Mouse (Mus musculus) bone marrow macrophage, adult 2 months (primary cell): ENCODE measurements around the gene Lyrm2. TPM values are rescaled to one million over a fixed set of nuclear protein-coding genes. Genes with fewer than 3 reads are reported as not detected.
A peak's percentile ranks its signal among the peaks of the same experiment; 100 is the strongest.

ENCODE experiments used
- H3K27ac ChIP-seq: 2 replicates; pipeline ENCODE4 v1.5.1; 2012; ENCODE audit warnings: low read depth, low read length; ENCODE audit not compliant: insufficient read depth
- H3K4me1 ChIP-seq: 2 replicates; pipeline ENCODE4 v1.6.1; 2012; ENCODE audit warnings: low read length; ENCODE audit not compliant: control insufficient read depth, insufficient read depth
- H3K4me3 ChIP-seq: 2 replicates; pipeline ENCODE4 v1.5.1; 2012; ENCODE audit warnings: mild to moderate bottlenecking, low read length, moderate library complexity; ENCODE audit not compliant: insufficient read depth
- CTCF ChIP-seq: IDR thresholded peaks from 2 replicates; pipeline ENCODE4 v1.5.1; 2012; ENCODE audit warnings: low read depth, mild to moderate bottlenecking, low read length, moderate library complexity
- POLR2A ChIP-seq: IDR thresholded peaks from 2 replicates; pipeline ENCODE4 v1.6.1; 2012; ENCODE audit warnings: mild to moderate bottlenecking, low read depth, low read length, borderline replicate concordance
- polyA plus RNA-seq: library from polyadenylated mRNA; stranded (reverse); fragments of >200 nt; gene quantifications from 2 replicates; pipeline ENCODE4 v1.2.4, GENCODE M21; 2012; ENCODE audit not compliant: missing spikeins, insufficient read depth, insufficient read length

Gene Lyrm2
- polyA plus RNA-seq, 1 experiment, result 29.2 TPM

DNA sequence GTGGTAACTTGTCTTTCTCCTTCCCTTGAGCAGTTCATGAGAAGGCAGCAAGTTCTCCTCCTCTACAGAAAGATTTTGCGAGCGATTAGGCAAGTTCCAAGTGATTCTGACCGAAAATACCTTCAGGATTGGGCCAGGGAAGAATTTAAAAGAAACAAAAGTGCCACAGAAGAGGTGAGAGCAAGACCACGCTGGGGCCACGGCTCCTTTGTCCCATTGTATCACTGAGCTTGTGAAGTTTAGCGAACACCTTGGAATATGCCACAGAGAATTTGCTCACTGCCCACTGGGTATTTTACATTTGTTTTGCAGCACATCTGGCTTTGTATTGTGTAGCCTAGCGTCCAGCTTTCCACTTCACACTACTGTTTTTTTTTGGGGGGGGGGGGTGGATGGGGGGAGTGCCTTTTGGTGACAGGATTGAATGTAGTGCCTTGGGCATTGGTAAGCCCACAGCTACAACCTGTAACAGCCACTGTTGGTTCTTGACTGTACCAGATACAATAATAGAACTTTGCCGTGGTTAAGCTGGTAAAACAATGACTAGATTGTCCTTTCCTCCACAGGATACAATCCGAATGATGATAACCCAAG is 621 bp downstream of the Lyrm2 start:
- Histone ChIP-seq H3K27ac (peak overlapping the region; percentile 84), H3K4me1 (peaks cover 10% of the 10 kb centered on the region), H3K4me3 (peak overlapping the region; percentile 87)
- TF ChIP-seq POLR2A, result no peak
- no peak for TF ChIP-seq CTCF

DNA sequence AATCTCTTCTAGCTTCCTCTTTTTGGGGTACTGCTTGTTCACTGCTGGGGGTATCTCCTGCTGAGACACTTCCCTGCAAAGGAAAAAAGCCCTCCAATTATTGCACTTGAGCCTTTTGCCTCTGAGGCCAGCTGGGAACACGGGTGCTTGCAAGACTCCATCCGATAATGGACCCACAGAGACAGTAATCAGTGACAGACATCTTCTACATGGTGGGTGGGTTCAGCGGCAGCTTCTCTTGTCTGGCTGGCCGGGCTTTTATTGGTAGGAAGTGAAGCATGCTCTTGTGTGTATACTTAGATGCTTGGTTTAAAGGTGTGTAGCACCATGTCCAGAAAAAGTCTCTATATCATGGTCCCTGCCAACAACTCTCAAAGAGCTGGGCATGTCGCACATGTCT is 17.4 kb downstream of the Lyrm2 start:
- H3K4me1 ChIP-seq, result no peaks in the 10 kb centered on the region
- no peak overlapping the region for H3K27ac ChIP-seq
- TF ChIP-seq CTCF, result no peak
- no peak for TF ChIP-seq POLR2A
- no peak overlapping the region for H3K4me3 ChIP-seq

DNA sequence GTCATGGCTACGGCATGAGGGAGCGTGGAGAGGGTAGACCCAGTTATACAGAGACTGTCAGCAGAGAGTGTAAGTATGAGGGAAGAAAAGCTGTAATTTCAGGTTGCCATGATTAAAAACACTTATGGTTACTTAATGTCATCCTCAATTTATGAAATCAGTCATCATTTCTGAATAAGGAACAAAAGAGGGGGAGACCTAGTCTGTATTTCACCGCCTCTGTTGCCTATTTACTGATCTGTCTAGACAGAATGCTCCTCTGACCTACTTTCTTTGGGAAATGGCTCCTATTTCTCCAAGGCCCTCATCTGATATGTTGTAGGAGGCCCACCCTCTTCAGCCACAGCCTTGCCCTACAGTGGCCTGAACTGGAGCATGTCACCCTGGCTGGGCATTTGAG is 20.6 kb downstream of the Lyrm2 start:
- no peak for TF ChIP-seq POLR2A
- no peak for TF ChIP-seq CTCF
- H3K4me1 ChIP-seq, result no peaks in the 10 kb centered on the region
- H3K27ac ChIP-seq, result no peak overlapping the region

DNA sequence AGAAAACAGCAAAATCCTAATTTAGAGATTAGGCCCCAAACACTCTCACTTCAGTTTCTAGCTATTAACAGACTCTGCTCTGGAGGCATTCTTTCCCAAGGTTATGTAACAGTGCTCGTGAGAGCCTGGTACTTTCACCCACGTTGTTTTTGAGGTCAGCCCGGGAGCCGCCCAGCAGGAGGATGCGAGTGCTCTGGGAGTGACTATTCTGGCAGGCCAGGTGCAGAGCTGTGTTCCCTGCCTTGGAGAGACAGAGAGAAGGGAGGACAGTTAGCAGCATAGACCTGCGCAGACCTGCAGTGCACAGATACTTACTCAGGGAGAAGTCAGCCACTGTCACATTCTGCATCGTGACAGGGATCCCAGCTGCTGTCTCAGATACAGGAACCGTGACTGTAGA is 24.2 kb downstream of the Lyrm2 start:
- no peak for TF ChIP-seq CTCF
- no peak for TF ChIP-seq POLR2A
- H3K4me3 ChIP-seq, result no peak overlapping the region
- no peaks in the 10 kb centered on the region for H3K4me1 ChIP-seq
- H3K27ac ChIP-seq, result no peak overlapping the region

More for the DNA sequence above, 20.6 kb downstream of the Lyrm2 start:
- no peak overlapping the region for H3K4me3 ChIP-seq

DNA sequence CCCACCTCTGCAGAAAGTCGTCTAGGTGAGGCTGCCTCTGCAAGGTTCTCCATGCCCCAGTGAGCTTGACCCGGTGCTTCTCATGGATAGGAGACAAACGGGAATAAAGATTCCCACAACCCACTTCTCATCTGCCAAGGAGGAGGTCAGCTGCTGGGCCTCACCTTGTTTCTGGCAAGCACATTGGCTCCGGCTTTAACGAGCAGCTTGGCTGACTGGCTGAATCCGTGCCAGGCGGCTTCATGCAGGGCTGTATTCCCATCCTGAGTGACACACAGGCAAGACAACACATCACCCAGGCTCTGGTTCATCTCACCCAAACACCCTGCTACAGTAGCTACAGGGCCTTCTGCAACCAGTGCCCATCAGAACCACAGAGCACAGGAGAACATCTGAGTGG is 26.9 kb downstream of the Lyrm2 start:
- H3K4me3 ChIP-seq, result no peak overlapping the region
- H3K4me1 ChIP-seq, result no peaks in the 10 kb centered on the region
- TF ChIP-seq CTCF, result no peak
- TF ChIP-seq POLR2A, result no peak
- H3K27ac ChIP-seq, result no peak overlapping the region

DNA sequence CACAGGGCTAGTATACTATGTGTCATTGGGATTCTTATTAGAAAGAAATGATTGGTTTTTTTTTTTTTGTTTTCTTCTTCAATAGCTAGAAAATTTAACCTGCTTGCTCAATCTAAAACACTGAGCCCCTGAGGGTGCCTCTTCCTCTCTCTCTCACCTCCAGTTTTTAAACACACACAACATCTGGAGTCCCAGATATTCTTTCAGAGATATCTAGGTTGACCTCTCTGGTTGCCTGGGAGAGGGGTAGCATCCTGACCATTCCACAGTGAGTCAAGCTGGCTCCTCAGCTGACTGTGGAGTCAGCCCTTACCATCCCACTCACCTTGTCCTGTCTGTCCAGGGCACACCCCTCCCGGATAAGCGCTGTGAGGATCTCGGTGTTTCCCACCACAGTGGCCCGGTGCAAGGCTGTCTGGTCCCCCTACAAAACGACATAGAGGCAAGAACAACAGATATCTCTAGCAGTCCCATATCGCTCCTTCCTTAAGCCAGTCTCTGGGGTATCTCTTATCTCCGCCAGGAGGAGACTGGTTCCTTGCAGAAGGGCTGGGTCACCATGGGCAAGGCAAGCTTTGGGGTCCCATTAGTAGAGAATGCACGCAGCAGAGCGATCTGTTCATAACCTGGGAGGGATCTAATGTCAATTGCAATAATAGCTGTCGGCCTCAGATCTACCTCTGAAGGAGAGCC is 28.5 kb downstream of the Lyrm2 start:
- TF ChIP-seq POLR2A (no peak), CTCF (no peak)
- Histone ChIP-seq H3K4me3 (no peak overlapping the region), H3K4me1 (no peaks in the 10 kb centered on the region), H3K27ac (no peak overlapping the region)

DNA sequence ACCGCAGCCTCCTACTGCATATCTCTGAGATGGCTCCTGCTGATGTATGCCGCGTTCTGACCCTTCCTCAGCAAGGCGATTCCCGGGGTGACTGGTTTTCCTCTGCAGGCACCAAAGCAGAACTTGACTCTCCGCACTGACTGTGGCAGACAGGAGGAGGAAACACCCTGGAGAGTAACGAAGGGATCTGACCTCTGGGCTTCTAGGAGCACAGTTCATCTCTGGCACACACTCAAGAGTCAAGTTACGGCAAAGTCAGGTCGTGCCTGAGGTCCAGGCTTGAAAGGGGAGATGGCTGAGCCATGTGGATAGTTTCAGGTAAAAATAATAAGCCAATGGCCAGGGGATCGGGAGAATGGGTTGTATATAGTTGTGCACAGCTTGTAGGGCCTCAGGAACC is 29.3 kb downstream of the Lyrm2 start:
- Histone ChIP-seq H3K27ac (no peak overlapping the region), H3K4me3 (no peak overlapping the region), H3K4me1 (no peaks in the 10 kb centered on the region)
- TF ChIP-seq POLR2A (no peak), CTCF (no peak)

DNA sequence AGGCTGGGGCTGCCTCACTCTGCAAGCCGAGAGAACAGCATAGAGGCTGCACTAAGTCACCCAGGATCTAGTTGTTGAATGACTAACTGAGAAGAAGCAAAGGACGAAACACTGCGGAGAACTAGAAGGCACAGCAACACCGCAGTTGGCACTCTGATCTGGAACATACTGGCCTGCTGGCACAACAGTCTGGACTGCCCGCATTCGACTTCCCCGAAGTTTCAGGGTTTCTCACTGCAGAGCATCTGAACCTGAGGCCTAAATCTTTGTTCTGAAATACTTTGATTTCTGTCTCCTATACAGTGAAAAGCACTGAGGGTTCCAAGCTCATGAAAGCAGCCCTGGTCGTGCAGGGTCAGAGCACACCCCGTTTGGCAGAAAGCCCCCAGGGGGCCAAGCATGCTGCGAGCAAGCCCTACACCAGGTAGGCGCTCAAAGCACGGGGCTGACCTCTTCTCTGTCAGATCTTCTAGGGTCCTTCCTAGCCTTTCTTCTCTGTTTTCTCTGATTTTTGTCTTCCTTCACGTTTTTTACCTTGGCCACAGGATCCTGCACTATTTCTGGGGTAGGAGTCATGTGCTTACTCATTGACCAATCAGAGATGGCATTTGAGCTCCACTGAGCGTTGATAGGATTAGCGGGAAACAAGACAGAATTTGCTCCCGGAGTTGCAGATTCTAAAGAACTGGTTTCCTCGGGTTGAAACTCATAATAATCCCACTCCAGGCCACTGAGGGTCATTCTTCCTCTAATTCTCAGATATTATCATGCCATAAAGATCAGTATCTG is 33.6 kb downstream of the Lyrm2 start:
- Histone ChIP-seq H3K27ac (no peak overlapping the region), H3K4me3 (no peak overlapping the region), H3K4me1 (no peaks in the 10 kb centered on the region)
- no peak for TF ChIP-seq CTCF
- no peak for TF ChIP-seq POLR2A

DNA sequence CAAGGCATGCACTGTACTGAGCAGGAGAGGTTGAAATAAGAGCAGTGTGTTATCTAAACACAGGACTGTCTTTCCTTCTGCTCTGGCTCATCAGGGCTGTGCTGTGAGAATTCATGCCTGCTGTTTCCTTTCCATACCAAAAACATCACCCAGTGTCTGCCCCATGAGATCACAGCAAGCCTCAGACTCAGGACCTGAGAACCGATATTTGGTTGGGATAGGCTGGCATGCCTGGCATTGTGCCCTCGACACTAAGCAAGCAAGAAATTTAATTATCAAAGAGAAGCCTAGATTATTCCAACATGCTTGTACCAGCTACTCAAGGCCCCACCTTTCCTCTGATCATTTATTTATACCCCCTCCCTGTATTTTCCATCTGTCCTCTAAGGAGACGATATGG is 34.5 kb downstream of the Lyrm2 start:
- H3K4me3 ChIP-seq, result no peak overlapping the region
- TF ChIP-seq CTCF, result no peak
- H3K4me1 ChIP-seq, result no peaks in the 10 kb centered on the region
- H3K27ac ChIP-seq, result no peak overlapping the region

DNA sequence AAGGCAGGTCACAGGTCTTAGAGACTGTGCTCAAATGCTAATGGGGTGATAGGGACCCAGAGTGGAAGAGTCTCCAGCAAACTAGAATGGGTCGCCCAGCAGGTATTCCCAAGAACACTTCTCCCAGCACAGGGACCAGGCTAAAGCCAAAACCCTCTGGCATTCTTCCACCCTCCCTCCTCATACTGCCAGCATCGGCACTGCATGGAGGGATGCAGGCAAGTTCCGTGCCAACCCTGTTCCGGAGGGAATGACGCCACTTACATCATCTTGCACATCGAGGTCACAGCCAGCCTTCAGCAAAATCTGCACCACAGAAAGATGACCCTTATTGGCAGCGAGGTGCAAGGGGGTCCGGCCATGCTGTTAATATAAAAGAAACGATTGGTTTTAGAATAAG is 36.0 kb downstream of the Lyrm2 start:
- no peaks in the 10 kb centered on the region for H3K4me1 ChIP-seq
- no peak for TF ChIP-seq CTCF
- no peak for TF ChIP-seq POLR2A
- H3K4me3 ChIP-seq, result no peak overlapping the region
- no peak overlapping the region for H3K27ac ChIP-seq

DNA sequence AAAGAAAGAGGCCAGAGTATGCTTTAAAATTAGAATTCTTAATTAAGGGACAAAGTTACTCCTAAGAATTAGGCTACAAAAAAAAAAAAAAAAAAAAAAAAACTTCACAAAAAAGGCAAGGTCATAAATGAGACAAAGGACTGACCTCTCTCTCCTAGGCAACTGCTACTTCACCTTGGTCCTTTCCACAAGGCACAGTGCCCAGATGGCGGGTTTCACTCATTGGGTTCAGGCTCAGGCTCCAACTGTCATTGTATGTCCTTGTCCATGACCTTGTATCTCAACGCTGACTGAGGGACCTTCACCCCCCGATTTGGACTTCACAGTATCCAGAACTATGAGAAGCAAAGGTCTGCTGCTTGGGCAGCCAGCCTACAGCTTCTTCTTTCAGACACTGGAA is 38.3 kb downstream of the Lyrm2 start:
- no peak for TF ChIP-seq CTCF
- TF ChIP-seq POLR2A, result no peak
- Histone ChIP-seq H3K27ac (no peak overlapping the region), H3K4me1 (no peaks in the 10 kb centered on the region), H3K4me3 (no peak overlapping the region)

Other genes with a start within 250 kb of the Lyrm2 start
- not detected in 2 replicates for gene Gja10, start 197.5 kb upstream of the Lyrm2 start, polyA plus RNA-seq
- gene Casp8ap2, start 184.8 kb upstream of the Lyrm2 start, polyA plus RNA-seq, result 10.5 and 11.3 TPM in 2 replicates
- 3.8 and 7.2 TPM in 2 replicates for gene Mdn1, start 143.1 kb upstream of the Lyrm2 start, polyA plus RNA-seq
- 0.16 TPM in 1 of 2 replicates, not detected in the other for gene Ankrd6, start 150.6 kb downstream of the Lyrm2 start, polyA plus RNA-seq
- 2.4 and 2.5 TPM in 2 replicates for gene Rragd, start 182.8 kb downstream of the Lyrm2 start, polyA plus RNA-seq
- gene Ube2j1, start 231.2 kb downstream of the Lyrm2 start, polyA plus RNA-seq, result 41.7 and 47.4 TPM in 2 replicates